Mouse (Mus musculus): ENCODE results near the gene Prr27.

The Prr27 gene

DNA sequence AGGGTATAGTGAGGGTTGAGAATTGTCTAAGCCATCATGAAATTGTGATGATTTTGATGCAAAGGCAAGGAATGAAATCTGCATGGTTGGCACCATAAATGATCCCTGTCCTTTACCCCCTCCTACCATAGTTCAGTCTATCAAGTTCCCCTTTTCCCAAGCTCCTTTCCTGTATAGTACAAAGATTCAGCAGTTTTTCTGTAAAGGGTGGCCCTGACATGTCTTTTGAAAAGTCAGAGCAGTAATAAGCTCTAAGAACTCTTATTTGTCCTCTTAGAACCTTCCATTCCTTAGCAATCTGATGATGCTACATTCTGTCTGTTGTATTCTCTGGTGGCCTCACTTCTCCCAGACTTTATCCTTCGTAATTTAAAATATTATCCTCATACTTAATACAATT, at the start of gene Prr27:
Prr27 (plus strand) TSS at position 301 of the 400 bp plus-strand sequence.
- DNase-seq, result no peak

GRCm38 (mm10) chr5:87782731-87783130, 42.8 kb upstream of the Prr27 start:
- DNase-seq, result no peak

DNA sequence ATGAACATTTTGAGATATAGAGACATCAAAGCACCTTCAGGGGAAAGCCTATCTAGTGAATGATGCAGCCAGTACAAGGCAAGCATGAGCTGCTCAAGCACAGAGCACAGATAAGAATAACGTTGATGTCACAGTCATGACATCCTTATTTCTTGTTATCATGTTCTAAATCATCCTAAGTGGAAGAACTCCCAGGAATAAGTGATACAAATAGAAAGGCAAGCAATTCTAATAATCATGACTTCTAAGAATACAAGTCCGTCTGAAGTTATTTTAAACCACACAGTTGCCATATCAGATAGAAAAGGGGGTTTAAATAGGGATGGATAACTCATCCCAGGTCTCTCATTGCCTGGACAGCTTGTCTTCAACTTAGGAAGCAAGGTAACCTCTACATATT, 17.7 kb upstream of the Prr27 start, which contains the start of gene Csn1s2b:
Csn1s2b (plus strand) TSS at position 301 of the 400 bp plus-strand sequence.
- DNase-seq, result no peak

DNA sequence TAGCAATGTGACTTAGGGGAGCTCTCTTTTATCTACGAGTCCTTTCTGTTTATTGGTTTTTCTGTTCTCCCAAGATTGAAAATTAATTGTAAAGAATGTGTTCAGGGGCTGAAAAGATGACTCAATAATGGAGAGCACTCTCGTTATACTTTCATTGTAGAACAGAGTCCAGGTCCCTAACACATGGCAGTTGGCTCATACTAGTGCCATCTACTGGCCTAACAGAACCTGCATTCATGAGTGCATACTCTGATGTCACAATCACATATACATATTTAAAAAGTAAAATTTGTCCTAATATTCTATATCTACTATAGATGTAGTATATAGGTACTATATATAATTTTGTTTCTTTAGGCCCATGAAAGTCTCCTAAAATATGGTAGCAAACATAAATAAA, 16.2 kb upstream of the Prr27 start:
- no peak for DNase-seq

DNA sequence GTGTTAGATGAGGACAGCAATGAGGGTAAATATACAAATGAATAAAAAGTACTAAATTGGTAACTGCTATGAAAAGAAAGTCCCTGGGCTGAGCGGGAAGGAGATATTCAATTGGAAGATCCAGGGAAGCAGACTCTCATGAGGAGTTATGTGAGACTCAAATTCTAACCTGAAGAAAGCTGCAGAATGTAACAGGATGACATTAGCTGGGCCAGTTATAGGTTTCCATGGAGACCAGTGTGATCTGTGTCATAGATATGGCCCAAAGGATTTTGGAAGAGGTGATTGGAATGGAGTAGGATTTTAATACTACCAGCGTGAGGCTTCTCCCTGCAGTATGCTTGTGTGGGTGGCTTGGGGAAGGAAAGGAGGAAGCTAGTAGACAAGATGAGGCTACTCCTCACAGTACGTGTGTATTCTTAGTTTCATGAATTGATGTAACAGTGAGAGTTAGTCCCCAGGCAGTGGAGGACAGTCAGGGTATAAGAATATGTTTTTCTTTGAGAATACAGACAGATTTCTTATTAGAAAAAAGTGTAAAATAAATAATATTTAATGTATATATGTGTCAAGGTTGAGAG, 29.7 kb downstream of the Prr27 start:
- no peak for DNase-seq

DNA sequence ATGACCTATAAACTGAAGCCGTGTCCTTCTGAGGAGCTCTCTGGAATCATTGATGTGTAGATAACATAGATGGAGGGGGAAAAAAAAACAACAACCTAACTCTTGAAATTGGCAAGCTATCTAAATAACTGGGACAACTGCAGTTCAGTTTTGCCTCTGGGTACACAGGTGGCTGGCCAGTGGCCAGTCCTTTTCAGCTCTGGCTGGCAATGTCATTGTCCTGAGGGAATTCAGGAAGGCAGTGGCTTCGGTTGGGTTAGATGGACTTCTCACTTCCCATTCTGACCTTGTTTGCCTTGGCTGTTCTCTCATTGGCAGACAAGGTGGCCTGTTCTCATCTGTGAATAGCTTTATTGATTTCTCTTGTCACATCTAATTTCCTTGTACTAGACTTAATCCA, 44.6 kb downstream of the Prr27 start:
- no peak for DNase-seq

DNA sequence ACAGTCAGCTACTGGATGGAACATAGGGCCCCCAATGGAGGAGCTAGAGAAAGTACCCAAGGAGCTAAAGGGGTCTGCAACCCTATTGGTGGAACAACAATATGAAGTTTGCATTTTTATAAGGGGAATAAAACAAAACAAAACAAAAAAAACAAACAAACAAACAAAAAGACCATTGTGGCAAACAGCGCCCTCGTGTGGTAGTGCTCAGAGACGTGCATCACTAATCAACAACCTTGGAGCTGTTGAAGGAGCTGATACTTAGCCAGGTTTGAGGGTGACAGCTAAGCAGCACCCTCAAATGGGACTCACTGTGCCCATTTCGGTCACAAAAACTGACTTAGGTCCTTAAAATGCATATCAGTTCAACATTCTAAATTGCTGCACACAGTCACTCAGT, 45.9 kb downstream of the Prr27 start:
- no peak for DNase-seq

DNA sequence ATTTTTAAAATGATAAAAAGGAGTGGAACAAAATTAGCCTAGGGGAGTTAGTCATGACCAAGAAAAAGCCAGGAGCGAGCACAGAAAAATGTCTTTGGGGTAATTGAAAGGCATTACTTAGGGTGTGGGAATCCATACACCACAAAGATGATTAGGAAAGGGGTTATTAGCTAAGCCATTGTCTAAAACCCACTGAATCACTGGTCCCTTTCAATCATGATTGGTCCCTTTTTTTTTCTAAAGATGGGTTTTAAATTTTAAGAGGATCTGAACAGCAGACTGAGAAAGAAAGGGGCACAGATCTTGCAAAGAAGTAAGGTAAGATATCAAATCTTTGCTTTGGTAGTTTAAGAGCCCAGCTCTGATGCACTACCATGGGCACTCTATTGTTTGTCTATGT, 59.2 kb downstream of the Prr27 start, which contains the start of gene Odam:
Odam (plus strand) TSS at position 301 of the 400 bp plus-strand sequence.
- no peak for DNase-seq
